Mouse (Mus musculus) ES-CJ7 (cell line): Measurements from ENCODE around the gene Aldh16a1.
A peak's percentile ranks its signal among the peaks of the same experiment; 100 is the strongest.
"Not testable (repeated sequence)": the region's sequence is repeated elsewhere in the genome, so short reads cannot be mapped to it uniquely, and the experiment has no call there.

Source experiments
- DNase-seq: peaks from one replicate; pipeline ENCODE4 v3.0.0; 2011; ENCODE audit warnings: low read depth, low spot score

The Aldh16a1 gene

DNA sequence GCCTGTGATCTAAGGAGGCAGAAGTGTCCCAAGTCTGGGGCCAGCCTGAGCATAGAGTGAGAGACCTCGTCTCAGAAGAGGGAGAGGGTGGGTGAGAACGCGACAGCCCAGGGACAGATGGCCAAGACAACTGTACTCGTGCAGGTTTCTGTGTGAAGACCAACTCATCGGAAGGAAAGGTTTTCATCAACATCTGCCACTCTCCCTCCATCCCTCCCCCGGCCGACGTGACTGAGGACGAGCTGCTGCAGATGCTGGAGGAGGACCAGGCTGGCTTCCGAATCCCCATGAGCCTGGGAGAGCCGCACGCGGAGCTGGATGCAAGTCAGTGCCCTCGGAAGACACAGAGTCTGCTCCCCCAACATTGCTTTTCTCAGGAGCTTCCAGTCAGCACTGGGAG, 3.1 kb upstream of the Aldh16a1 start:
- no peak for DNase-seq

DNA sequence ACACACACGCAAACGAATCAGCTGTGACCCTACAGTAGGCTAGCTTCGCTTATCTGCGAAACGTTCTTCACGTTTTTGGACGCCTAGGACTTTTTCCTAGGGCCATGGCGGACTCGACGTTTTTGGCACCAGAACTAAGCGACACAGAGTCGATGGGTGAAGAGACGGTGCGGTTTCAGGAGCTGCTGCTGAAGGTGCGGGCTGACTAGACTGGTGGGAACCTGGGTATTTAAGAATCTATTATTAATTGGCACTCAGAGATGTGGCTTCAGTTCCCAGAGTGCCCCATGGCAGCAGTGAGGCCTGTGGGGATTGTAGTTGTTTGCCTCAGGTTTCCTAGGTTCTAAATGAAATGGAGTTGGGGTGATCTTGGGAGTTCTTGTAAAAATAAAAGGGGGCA, 1.8 kb upstream of the Aldh16a1 start:
- no peak for DNase-seq

DNA sequence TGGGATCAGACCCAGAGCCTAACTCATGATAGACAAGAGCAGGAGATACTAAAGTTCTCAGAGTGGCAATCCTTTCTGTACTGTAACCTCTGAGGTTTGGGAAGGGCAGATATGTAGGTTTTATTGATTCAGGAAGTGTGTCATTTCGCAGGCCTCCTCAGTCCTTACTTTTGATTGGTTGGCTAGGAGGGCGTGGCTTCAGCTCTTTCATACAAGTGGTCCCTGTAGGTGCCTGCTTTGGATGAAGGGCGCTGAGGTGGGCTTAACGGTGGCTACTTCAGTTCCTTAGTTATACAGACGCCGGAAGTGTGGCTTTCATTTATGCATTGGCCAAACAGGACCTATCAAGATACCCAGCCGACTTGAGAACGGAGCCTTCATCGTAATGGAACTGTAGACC, 1.2 kb upstream of the Aldh16a1 start:
- peak; percentile 83 for DNase-seq

- DNase-seq = peak; percentile 86
These were observed 670 bp upstream of the Aldh16a1 start for GRCm38 (mm10) chr7:45154993-45155514.

DNA sequence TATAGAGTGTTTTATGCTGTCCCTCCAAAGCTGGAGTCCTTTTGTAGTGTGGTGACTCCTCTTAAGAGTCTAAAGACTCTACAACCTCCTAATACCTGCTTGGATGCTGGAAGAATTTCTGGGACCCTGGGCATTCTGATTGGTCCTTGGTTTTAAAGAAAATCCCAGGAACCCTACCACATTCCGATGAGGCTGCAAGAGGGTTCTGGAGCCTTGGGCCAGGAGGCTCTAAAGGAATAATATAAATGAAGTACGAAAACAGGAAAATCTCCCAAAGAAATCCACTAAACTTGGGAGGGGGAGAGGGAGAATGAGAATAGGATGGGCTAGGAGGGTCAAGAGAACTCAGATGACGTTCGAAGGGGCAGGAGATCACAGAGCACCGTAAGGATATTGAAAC, 798 bp downstream of the Aldh16a1 start:
- DNase-seq = no peak

DNA sequence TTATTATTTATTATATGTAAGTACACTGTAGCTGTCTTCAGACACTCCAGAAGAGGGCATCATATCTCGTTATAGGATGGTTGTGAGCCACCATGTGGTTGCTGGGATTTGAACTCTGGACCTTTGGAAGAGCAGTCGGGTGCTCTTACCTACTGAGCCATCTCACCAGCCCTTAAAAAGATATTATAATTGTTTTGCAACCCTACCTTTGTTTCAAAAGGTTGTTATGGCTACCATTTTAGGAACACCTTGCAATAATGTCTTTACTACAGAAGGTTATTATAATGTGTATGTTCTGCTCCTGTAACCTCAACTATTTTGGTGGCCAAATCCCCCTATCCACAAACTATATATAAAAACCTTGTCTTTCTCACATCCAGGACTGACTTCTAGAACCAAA, 1.3 kb downstream of the Aldh16a1 start:
- DNase-seq = not testable (repeated sequence)

GRCm38 (mm10) chr7:45151303-45151702, 3.1 kb downstream of the Aldh16a1 start:
- DNase-seq = no peak

DNA sequence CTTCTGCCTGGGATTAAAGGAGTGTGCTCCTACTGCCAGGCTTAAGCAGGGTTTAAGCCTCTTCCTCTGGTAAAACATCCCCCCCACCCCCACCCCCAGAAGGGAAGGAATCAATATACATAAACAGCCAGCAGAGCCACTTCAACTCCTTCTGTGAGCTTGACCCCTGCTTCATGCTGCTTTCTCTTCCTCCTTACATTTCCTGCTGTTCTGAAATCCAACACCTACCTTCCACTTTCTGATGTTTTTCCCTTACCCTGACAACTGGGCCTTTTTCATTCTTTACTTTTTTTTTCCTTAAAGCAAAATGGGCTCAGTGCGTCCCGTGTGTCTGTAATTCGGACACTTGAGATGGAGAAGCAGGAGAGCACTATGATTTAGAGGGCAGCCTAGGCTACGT, 4.1 kb downstream of the Aldh16a1 start:
- DNase-seq = no peak

GRCm38 (mm10) chr7:45149545-45149944, 4.8 kb downstream of the Aldh16a1 start:
- no peak for DNase-seq

- no peak for DNase-seq
These were observed 5.8 kb downstream of the Aldh16a1 start for GRCm38 (mm10) chr7:45148534-45149098.

DNA sequence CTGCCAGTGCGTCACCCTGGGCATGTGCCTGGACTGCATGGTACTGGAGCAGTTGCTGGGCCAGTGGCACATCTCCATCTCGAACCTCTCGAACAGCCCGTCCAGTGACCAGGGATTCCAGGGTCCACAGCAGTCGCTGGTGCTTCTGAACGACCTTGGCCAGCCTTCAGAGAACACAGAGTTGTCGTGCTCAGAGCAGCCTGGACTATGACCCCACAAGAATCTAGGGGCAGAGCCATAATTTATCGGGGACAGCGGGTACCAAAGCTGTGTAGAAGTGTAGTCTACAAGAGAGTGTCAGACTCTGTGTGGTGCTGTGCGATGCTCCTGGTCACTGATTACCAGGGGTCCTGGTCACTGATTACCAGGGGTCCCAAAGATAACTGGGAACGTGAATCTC, 6.5 kb downstream of the Aldh16a1 start:
- DNase-seq = no peak

DNA sequence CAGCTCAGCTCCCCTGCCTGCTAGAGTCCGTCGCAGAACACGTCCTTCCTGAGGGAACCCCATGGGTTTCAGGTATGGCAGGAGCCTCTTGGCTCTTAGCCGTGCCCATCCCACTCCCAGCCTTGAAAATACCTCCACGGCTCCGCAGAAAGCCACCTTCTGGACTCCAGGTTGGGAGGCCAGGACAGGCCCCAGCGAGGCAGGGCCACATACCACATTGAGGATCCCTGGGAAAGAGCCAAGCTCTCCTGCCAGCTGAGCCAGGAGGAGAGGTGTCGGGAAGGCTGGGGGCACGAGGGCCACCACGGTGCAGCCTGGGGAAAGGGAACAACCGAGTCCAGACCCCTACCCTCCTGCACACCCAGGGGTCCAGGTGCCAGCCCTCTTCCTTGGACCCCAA, 7.1 kb downstream of the Aldh16a1 start:
- DNase-seq = no peak

GRCm38 (mm10) chr7:45145460-45145859, 8.9 kb downstream of the Aldh16a1 start:
- DNase-seq = no peak

DNA sequence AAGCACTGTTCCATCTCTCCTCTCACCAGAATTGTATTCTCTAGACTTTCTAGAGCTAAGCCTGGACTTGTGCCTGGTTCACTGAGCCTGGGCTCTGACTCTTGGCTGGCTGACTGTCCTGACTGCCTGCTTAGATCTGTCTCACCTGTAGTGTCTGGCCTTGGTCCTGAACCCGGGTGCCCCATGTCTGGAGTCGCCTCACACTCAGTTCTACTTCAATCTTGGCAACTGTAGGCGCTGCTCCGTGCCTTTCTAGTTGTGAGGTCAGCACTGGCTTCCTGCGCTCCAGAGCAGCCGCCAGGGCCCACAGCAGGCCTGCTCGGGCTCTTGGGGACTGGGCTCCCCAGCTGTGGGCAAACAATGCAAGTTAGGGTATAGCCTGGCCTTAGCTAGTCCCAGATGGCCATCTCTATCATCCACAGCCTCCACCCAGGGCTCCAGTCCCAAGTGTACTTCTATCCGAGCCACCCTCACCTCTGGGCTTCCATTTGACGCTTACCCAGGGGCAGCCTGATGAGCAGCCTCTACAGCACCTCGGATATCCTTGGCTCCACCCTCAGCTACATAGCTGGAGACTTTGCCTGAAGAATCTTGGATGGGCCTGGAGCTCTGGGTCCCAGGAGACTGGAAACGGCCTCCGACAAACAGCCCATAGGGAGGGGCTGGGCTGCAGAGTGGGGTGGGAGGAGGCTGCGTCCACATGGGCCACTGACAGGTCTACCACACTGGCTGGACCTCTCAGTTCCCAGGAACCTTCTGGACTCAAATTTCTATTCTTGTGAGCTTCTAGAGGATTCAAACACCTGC, 9.8 kb downstream of the Aldh16a1 start:
- DNase-seq = no peak

GRCm38 (mm10) chr7:45141914-45142313, 12.5 kb downstream of the Aldh16a1 start:
- DNase-seq = no peak

- DNase-seq = no peak
These were observed 13.1 kb downstream of the Aldh16a1 start for GRCm38 (mm10) chr7:45141319-45141718.

DNA sequence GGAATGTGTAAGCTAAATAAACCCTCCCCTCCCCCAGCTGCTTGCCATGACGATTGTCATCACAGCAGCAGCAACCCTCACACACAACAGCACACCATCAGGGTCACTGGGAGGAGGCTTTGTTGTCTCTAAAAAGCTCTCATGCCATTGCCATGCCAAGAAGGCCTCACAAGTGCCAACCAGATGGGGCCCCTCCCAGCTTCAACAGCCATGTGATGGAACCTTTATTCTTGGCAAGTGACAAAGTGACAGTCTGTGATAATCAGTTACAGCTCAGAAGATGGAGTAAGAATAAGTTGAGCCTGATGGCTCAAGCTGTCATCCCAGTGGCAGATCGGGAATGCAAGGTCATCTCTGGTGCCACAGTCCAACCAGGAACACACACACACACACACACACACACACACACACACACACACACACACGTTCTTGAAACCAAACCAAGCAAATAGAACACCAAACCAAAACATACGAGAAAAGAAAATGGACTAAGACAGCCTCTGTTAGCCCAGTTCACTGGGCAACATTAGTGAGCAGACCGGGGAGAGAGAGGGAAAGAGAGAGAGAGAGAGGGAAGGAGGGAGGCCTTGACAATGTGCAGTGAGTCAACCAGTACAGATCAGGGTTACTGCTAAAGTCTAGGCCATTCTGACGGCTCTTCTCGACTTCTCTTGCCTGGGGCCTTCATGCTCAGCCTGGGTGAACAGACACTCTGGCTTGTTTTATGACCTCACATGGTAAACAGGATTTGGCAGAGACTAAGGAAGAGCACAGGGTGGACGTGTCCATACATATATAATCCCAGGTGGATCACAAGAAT, 14.3 kb downstream of the Aldh16a1 start:
- DNase-seq = no peak

GRCm38 (mm10) chr7:45138403-45138802, 16.0 kb downstream of the Aldh16a1 start:
- no peak for DNase-seq

DNA sequence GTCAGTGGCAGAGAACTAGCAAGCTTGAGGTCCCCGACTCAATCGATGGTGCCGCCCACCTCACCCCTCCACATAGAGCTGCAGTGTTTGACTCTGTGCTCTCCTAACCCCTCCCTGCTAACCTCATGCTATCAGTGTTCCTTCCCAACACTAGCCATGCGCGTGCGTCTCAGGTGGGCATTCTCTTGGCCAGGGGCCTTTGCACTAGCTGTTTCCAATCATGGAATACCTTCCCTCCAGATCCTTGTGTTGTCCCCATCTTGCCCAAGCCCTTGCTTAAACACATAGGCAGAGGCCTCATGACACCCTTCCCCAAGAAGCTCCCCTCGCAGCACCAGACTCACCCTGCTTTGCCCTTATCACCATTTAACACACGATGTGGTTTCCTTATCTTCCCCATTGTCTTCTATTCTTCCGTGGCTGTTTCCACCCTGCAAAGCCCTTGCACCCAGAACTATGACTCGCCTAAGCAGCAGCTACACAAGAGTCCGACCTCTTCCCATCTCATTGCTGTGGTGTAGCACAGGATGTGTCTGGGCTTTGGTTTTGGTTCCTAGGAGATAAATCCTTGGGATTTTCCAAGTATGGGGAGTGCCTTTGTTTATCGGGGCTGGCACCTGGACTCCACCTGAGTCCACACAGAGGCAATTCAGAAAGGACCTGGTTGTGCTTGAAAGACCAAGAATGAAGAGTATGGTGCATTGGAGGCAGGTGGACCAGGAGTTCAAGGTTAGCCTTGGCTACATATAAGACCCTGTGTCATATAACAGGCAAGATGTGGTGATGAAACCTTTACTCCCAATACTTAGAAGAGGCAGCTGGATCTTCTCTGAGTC, 17.0 kb downstream of the Aldh16a1 start:
- DNase-seq = no peak

GRCm38 (mm10) chr7:45135993-45136567, 18.3 kb downstream of the Aldh16a1 start, which contains the start of the genes Gm45713 and Flt3l:
TSS of gene Gm45713 (minus strand) at chr7:45136231.
TSS of gene Flt3l (minus strand) at chr7:45136432.
- peak; percentile 76 for DNase-seq

DNA sequence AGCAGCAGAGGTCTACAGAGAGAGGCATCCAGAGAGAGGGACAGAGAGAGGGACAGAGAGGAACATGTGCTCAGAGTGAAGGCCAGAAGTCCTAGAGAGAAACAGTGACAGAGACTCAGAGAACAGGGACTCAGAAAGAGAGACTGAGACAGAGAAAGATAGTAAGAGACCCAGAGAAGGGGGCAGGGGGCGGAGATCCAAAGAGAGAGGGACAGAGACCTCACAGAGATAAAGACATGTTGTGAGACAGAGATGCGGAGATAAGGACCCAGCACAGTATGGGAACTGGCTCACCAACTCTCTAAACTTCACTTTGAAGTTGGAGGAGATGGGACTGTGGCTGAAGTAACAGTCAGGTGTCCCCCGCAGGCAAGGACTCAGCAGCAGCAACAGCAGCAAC, 19.0 kb downstream of the Aldh16a1 start:
- no peak for DNase-seq
